Mouse (Mus musculus) lung, postnatal 0 days (tissue): ENCODE results near the gene Gm20388.

Experiments used
- CTCF ChIP-seq: IDR thresholded peaks from 2 replicates; pipeline ENCODE4 v1.5.1; 2016; ENCODE audit warnings: antibody characterized with exemption, mild to moderate bottlenecking
- EP300 ChIP-seq: IDR thresholded peaks from 2 replicates; pipeline ENCODE4 v1.6.1; 2016; ENCODE audit warnings: antibody characterized with exemption, mild to moderate bottlenecking, control low read depth

GRCm38 (mm10) chr8:123668681-123669080 is 3758.0 kb downstream of the Gm20388 start:
- TF ChIP-seq CTCF: no peak
- TF ChIP-seq EP300: no peak
